Mouse (Mus musculus): ENCODE data around the gene Rad23a.
A peak's percentile ranks its signal among the peaks of the same experiment; 100 is the strongest.

DNA sequence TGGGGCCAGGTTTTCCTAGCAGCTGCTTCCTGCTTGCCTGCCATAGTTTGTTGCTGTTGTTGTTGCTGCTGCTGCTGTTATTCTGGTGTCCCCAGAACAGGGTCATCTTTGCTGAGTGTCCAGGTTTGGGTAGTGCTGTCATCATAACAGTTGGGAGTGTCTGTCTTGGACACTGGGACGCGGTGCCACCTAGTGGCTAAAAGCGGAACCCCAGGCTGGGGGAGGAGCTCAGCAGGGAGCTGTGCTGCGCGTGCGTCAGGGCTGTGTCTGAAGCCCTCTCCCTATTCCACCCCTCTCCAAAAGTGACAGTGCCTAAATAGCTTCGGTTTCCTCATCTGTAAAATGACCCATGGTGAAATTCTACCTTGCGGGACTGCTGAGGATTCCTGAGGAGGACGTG, 24.9 kb downstream of the Rad23a start:
- TF ChIP-seq CTCF (IDR thresholded peaks at IDR 0.05; ENCODE audit: borderline replicate concordance, extremely low read depth, insufficient read depth, insufficient read length) (peak; percentile 94), POLR2A (IDR thresholded peaks at IDR 0.05; ENCODE audit: borderline replicate concordance, extremely low read depth, insufficient read depth, insufficient read length, poor library complexity, severe bottlenecking) (no peak)
